Mouse (Mus musculus) embryo, embryonic 10 days (tissue): ENCODE data around the gene Ercc8.

Source experiments
- DNase-seq: peaks from one replicate; pipeline ENCODE4 v3.0.0-alpha.2; 2015; ENCODE audit warnings: low spot score

The Ercc8 gene

DNA sequence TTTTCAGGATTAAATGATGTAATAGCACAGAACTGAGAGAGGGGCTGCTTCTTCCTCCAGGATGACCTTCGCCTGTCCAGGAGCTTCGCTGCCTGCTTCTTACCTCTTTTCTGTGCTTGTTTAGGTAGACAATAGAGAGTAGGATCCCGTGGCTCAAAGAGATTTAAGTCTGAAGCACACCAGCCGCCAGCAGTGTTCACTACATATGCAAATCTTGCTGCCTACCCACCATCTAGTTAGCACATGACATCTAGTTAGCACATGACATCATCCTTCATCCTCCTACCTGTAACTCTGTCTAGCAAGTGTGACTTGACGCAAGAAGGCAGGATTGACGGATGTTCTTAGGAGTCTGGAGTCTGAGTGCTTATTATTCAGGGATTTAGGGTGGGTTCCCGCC lies 61.2 kb downstream of the Ercc8 start:
- DNase-seq, result no peak

DNA sequence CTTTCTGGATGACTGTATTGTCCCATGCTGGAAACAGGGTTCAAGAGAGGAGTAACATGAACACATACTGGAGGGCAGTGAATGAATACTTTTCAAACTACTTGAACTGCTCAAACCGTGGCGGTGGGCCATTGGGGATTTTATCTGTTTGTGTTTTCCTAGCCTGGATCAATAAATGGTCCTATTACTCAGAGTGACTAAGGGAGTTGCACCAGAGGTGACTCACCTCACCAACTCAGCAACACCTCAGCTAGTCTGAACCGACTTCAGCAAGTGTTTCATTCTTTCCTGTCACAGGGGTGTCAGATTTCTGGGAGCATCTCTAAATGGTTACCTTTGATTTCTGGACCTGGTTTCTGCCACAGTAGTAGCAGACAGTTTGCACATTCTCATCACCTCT lies 70.7 kb downstream of the Ercc8 start:
- DNase-seq, result no peak

GRCm38 (mm10) chr13:108229634-108230330 lies 71.3 kb downstream of the Ercc8 start:
- no peak for DNase-seq

DNA sequence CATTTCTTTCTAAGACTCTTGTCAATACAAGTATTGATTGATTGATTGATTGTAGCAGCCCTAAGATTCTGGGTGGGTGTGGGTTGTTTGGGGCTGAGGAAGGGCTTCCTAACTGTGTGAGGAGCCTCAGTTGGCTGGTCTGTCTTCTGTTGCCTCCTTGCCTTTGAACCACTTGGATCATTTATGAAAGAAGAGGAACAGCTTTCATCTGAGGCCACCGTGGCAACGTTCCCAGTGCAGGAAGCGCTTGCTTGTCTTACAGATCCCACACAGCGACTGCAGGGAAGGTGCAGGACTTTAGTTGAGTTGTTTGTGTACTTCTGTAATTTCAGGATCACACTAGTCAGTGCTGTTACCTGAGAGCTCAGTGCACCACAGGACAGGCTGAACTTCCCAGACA lies 81.5 kb downstream of the Ercc8 start:
- DNase-seq, result no peak

GRCm38 (mm10) chr13:108241715-108242114 lies 83.2 kb downstream of the Ercc8 start:
- no peak for DNase-seq
